Mouse (Mus musculus) embryonic fibroblast, embryonic 13.5 days (primary cell): ENCODE data around the gene 1700123O20Rik. TPM values are rescaled to one million over a fixed set of nuclear protein-coding genes. Genes with fewer than 3 reads are reported as not detected.

Experiments used
- H3K27ac ChIP-seq: 2 replicates; pipeline ENCODE4 v1.5.1; 2012; ENCODE audit warnings: low read length, control low read depth, inconsistent platforms; ENCODE audit not compliant: insufficient read depth
- H3K4me1 ChIP-seq: 2 replicates; pipeline ENCODE4 v1.6.1; 2011; ENCODE audit warnings: low read length; ENCODE audit not compliant: control insufficient read depth, insufficient read depth
- H3K4me3 ChIP-seq: 2 replicates; pipeline ENCODE4 v1.5.1; 2011; ENCODE audit warnings: mild to moderate bottlenecking, control low read depth, low read length; ENCODE audit not compliant: insufficient read depth
- CTCF ChIP-seq: IDR thresholded peaks from 2 replicates; pipeline ENCODE4 v1.5.1; 2011; ENCODE audit warnings: mild to moderate bottlenecking, control low read depth, low read length, moderate library complexity, borderline replicate concordance; ENCODE audit not compliant: insufficient read depth
- POLR2A ChIP-seq: IDR thresholded peaks from 2 replicates; pipeline ENCODE4 v1.6.1; 2011; ENCODE audit warnings: low read depth, mild to moderate bottlenecking, control low read depth, low read length, moderate library complexity
- polyA plus RNA-seq: library from polyadenylated mRNA; stranded (reverse); fragments of >200 nt; gene quantifications from 2 replicates; pipeline ENCODE4 v1.2.4, GENCODE M21; 2011; ENCODE audit warnings: low read depth; ENCODE audit not compliant: missing spikeins, insufficient read length

1700123O20Rik gene
- polyA plus RNA-seq, 1 experiment, result 58.9 TPM

DNA sequence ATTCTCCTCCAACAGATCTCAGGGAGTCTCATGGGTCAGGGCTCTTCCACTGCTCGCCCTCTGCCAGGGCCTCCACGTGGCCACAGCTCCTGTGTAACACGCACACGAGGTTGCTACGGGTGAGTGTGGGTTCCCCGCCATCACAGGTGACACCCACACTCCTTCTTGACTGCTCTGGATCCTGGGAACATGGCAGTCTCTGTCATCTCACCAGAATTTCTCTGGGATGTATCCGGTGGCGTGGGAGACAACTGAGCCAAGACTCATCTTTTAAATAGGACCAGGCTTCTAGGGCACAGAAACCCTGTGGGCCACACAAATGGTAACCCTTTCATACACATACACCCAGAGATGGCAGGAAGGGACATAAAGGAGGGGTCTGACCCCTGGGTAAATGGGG lies 46.2 kb downstream of the 1700123O20Rik start:
- no peak for TF ChIP-seq POLR2A
- TF ChIP-seq CTCF, result no peak
- H3K27ac ChIP-seq, result no peak overlapping the region
- H3K4me3 ChIP-seq, result no peak overlapping the region
- no peaks in the 10 kb centered on the region for H3K4me1 ChIP-seq

DNA sequence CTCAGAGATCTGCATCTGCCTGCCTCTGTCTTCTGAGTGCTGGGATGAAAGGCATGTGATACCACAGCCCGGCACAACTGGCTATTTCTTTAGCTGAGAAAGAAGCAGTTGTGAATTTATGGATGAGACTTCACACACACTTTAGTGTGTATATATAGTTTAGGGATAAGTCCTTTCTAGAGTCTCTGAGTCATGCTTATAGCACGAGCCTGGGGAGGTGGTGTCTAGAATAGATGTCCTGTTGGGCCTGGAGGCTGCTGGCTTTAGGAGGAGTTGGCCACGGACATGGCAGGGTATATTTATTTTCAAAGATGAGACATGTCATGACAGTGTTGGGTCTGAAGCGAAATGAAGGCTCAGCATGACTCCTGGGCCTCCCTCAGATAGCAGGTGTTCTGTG lies 48.0 kb downstream of the 1700123O20Rik start:
- Histone ChIP-seq H3K4me1 (no peaks in the 10 kb centered on the region), H3K27ac (no peak overlapping the region), H3K4me3 (no peak overlapping the region)
- TF ChIP-seq CTCF (no peak), POLR2A (no peak)

DNA sequence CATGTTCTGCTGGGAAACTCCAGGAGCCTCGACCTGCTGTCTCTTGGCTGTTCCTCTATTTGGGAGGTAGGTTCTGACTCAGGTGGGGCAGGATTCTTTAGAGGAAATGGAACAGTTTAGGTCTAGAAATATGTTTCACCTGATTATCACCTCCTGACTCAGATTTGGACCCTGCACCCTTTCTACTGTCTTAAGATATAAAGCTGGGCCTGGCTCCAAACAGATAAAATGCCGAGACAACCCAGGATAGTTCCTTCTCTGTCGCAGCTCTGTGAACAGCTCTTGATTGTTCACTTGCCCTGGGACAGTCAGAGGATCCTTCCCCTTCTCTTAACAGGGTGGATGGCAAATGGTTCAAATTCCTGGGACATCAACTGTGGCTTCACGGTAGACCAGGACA lies 49.2 kb downstream of the 1700123O20Rik start:
- Histone ChIP-seq H3K27ac (no peak overlapping the region), H3K4me1 (no peaks in the 10 kb centered on the region), H3K4me3 (no peak overlapping the region)
- no peak for TF ChIP-seq POLR2A
- TF ChIP-seq CTCF, result no peak

DNA sequence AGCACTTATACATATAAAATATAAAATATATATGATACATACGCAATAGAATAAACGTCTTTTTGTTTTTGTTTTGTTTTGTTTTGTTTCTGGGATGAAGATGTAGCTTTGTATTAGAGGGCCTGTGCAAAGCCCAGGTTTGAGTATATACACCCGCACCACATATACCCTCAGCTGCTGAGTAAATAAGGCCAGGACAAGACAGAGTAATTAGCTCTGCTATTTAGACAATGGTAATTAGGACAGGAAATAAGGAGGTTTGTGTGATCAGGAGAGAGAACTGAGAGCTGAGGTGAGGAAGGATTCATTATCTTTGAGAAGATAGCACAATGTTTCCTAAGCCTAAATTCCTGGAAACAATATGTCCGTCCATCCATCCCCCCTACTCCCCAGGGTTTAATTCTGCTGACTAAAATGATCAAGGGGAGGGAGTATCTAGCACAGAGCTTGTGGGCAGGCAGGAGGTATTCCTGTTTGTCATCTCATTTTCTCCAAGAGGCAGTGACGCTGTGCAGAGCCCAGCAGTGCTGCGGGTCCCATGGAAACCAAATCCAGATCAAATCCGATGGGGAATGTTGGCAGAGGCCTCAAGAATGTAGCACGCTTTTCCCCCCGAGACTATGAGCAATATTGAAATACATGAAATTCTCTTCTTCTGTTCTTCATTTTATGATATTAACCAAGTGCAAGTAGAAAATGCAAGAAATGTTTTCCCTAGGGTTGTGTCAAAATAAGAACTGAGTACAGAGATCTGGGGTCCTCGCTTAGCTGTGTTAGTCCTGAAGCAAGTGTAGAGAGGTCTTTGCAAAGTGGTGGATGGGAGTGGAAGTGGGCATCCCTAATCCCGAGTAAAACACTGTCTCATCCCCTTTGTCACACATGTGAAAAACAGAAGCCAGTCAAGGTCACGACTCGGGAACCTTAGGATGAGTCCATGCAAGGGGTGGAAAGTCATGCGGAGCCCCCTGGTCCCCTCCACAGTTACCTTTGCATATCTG lies 50.8 kb downstream of the 1700123O20Rik start:
- TF ChIP-seq POLR2A, result no peak
- H3K27ac ChIP-seq, result no peak overlapping the region
- H3K4me3 ChIP-seq, result no peak overlapping the region
- H3K4me1 ChIP-seq, result no peaks in the 10 kb centered on the region

DNA sequence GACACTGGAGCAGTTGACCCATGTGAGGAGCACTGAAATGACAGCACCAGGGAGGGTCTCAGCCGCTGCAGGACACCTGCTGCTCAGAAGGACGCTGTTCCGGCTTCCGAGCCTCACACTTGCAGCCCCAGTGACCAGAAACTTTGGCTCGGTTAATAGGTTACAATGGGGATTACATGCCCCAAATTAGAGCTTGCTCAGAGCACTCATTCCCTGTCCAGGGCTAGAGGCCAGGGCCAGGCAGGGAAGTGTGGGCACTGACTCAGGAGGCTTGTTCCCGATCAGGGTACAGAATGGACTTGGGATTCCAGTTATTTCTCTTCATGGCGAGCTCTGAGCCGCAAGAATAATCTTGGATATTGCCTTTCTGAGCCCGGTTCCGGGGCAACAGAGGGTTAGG lies 51.6 kb downstream of the 1700123O20Rik start:
- Histone ChIP-seq H3K4me3 (no peak overlapping the region), H3K4me1 (no peaks in the 10 kb centered on the region), H3K27ac (no peak overlapping the region)
- TF ChIP-seq CTCF (no peak), POLR2A (no peak)

Other genes with a start within 250 kb of the 1700123O20Rik start
- gene Lrp10, start 222.1 kb upstream of the 1700123O20Rik start, polyA plus RNA-seq, result 85.6 and 98.2 TPM in 2 replicates
- 0.94 TPM in 1 of 2 replicates, not detected in the other for gene Rem2, start 210.1 kb upstream of the 1700123O20Rik start, polyA plus RNA-seq
- gene Prmt5, start 168.7 kb upstream of the 1700123O20Rik start, polyA plus RNA-seq, result 54.8 and 60.4 TPM in 2 replicates
- 21.4 and 33.1 TPM in 2 replicates for gene Haus4, start 131.6 kb upstream of the 1700123O20Rik start, polyA plus RNA-seq
- 39.4 and 44.3 TPM in 2 replicates for gene Ajuba, start 108.7 kb upstream of the 1700123O20Rik start, polyA plus RNA-seq
- gene 4931414P19Rik, start 80.2 kb upstream of the 1700123O20Rik start, polyA plus RNA-seq, result 3.6 and 4.8 TPM in 2 replicates
- 147 and 178 TPM in 2 replicates for gene Psmb5, start 68.2 kb upstream of the 1700123O20Rik start, polyA plus RNA-seq
- not detected in 2 replicates for gene Psmb11, start 64.8 kb upstream of the 1700123O20Rik start, polyA plus RNA-seq
- gene Gm17606, start 45.3 kb upstream of the 1700123O20Rik start, polyA plus RNA-seq, result not detected in 2 replicates
- 3.4 and 5.3 TPM in 2 replicates for gene Cdh24, start 44.9 kb upstream of the 1700123O20Rik start, polyA plus RNA-seq
- gene Acin1, start 715 bp downstream of the 1700123O20Rik start, polyA plus RNA-seq, result 184 and 243 TPM in 2 replicates
- gene Gm29776, start 12.6 kb downstream of the 1700123O20Rik start, polyA plus RNA-seq, result not detected in 2 replicates
- gene Cebpe, start 26.0 kb downstream of the 1700123O20Rik start, polyA plus RNA-seq, result not detected in 2 replicates
- gene Slc7a8, start 95.7 kb downstream of the 1700123O20Rik start, polyA plus RNA-seq, result 0.47 and 2.0 TPM in 2 replicates
- gene Rnf212b, start 127.9 kb downstream of the 1700123O20Rik start, polyA plus RNA-seq, result not detected in 2 replicates
- 5.4 and 6.9 TPM in 2 replicates for gene Homez, start 184.7 kb downstream of the 1700123O20Rik start, polyA plus RNA-seq
- 8.4 and 10.9 TPM in 2 replicates for gene Ppp1r3e, start 191.3 kb downstream of the 1700123O20Rik start, polyA plus RNA-seq
- gene Bcl2l2, start 197.2 kb downstream of the 1700123O20Rik start, polyA plus RNA-seq, result 48.3 and 53.1 TPM in 2 replicates
- gene Gm20521, start 197.2 kb downstream of the 1700123O20Rik start, polyA plus RNA-seq, result not detected in 2 replicates
- 168 and 172 TPM in 2 replicates for gene Pabpn1, start 206.3 kb downstream of the 1700123O20Rik start, polyA plus RNA-seq
- 17.7 and 20.9 TPM in 2 replicates for gene Slc22a17, start 226.9 kb downstream of the 1700123O20Rik start, polyA plus RNA-seq
- 17.5 and 26.9 TPM in 2 replicates for gene Efs, start 239.9 kb downstream of the 1700123O20Rik start, polyA plus RNA-seq
- gene Il25, start 246.5 kb downstream of the 1700123O20Rik start, polyA plus RNA-seq, result not detected in 2 replicates